15 mouse cellular contexts compared by ENCODE assay signal in genomic region chr11:78706026-78706425, GRCm38 (mm10).
"Had no signal": no experiment of that assay in that cellular context is flagged by ENCODE, and none has a peak within 500 bp of the region (broad histone marks: within the 10 kb centered on the region; RNA-seq: fewer than 3 reads in every experiment).

No protein-coding gene starts in this region.

- H3K9me3 ChIP-seq: limb, embryonic 13.5 days; midbrain, embryonic 15.5 days; neural tube, embryonic 13.5 days had no signal

- H3K9ac ChIP-seq: limb, embryonic 13.5 days; liver, embryonic 14.5 days; midbrain, embryonic 15.5 days; neural tube, embryonic 13.5 days had no signal

- H3K36me3 ChIP-seq: limb, embryonic 13.5 days; midbrain, embryonic 15.5 days; neural tube, embryonic 13.5 days had no signal

- H3K27me3 ChIP-seq: limb, embryonic 13.5 days; midbrain, embryonic 15.5 days; neural tube, embryonic 13.5 days had no signal

- H3K4me3 ChIP-seq: layer of hippocampus, adult 2 months; limb, embryonic 13.5 days; midbrain, embryonic 15.5 days; neural tube, embryonic 13.5 days had no signal

- H3K4me2 ChIP-seq: limb, embryonic 13.5 days; midbrain, embryonic 11.5 days; midbrain, embryonic 15.5 days; neural tube, embryonic 13.5 days had no signal

- ATAC-seq: lung, postnatal 0 days; midbrain, embryonic 15.5 days had no signal

- H3K4me1 ChIP-seq: limb, embryonic 13.5 days; midbrain, embryonic 15.5 days; neural tube, embryonic 13.5 days had no signal

- H3K27ac ChIP-seq: layer of hippocampus, adult 2 months; limb, embryonic 13.5 days; liver, embryonic 14.5 days; midbrain, embryonic 15.5 days; neural tube, embryonic 13.5 days had no signal

- DNase-seq: left cerebral cortex, postnatal 4 days; lung, adult 18-20 months; lung, postnatal 4 days; retina, postnatal 1 day; right cerebral cortex, postnatal 4 days; spleen, adult 18-20 months; thymus, adult 18-20 months; thymus, postnatal 25 days had no signal
